Mouse (Mus musculus) cerebellum, adult 18-20 months (tissue): ENCODE measurements at regions not wholly inside any gene's neighbourhood (a gene's known extent, or its start where the extent isn't known, plus 50 kb on each side); places are given as distances from the start of the nearest gene placed in this dataset.

Experiments used
- DNase-seq, 2 experiments: peaks; one replicate each; pipeline ENCODE4 v3.0.0; 2021

DNA sequence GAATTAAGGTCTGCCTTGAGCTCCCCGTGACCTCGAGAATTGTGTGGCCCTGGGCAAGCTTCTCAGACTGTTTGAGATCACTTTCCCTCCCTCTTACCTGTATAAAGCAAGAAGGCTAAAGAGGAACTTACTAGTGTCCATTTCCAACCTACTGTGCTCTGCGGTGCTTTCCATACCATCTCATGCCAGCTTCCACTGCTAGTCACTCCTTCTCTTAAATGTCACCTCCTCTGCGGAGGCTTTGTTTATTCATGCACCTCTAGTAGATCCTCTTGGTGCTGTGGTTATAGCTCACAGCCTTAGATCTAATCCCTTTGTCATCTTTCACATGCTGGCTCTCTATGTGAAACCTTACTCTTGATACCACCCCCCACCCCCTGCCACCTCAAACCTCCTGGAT lies 2310.3 kb upstream of the Lrrc6 start:
- DNase-seq, result no peak

DNA sequence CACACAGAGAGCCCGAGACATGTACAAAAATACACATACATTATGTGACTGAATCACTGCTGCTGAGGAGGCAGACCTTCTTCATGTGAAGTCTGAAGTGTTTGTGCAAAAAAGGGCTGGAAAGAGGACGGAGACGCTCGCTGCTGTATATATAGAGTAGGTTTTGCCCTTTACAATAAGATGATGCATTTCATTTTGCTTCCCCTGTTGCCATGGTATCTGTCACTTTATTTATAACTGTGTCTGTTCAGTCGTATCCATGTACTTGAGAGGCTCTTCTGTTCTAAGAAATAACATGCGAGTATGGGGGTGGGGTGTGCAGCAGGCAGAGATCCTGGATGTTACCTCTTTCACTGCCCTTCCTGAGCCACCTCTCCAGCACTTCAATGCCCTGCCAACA lies 2309.9 kb upstream of the Lrrc6 start:
- DNase-seq, result no peak

DNA sequence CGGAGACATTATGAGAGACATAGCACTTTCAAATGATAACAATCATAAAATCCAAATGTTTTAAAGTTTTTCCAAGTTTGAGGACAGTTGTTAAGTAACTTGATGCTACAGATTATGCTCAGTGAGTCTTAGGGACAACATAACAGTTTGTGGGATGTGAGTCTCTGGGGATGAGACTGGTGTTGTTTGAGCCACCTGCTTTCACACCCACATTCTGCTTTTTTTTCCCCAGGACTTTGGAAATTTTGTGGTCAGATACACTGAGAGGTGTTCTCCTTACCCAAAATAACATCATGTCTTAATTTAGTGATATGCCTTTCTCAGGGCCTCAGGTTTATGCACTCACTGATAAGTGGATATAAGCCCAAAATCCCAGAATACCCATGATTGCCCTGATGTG lies 2307.5 kb upstream of the Lrrc6 start:
- no peak for DNase-seq

DNA sequence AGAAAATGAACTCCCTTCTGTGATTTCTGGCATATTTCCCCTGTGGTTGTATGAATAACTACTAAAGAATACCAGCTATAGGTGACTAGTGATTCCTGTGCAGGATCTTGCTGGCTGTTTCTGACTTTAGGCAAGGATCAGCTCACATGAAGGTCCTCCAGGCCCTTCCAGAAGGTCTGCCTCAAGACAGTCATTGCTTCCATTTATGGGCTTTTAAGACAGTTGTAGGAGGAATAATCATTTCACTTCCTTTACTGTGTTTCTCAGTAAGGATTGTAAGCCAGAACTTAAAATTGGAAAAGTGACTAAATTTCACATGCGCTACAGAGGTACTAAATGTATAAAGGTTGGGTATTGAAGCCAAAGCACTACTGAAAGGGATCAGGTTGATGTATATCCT lies 2303.5 kb upstream of the Lrrc6 start:
- no peak for DNase-seq

DNA sequence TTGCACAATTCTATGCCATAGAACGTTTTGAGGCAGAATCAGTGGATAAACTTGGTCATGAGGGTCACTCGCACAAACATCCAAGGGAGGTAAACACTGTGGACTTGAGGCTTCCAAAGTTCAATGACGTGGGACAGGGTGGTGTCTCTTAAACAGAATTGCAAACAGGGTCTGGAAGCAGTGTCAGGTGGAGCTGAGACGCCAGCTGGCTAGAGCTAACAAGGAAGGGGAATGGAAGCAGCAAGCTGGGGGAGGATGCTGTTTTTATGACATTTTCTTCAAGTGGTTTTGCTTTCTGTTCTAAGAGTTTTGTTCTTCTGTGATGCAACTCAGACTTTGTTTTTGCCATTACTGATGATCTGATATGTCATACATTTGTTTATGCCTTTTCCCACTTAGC lies 2301.1 kb upstream of the Lrrc6 start:
- DNase-seq, result no peak

DNA sequence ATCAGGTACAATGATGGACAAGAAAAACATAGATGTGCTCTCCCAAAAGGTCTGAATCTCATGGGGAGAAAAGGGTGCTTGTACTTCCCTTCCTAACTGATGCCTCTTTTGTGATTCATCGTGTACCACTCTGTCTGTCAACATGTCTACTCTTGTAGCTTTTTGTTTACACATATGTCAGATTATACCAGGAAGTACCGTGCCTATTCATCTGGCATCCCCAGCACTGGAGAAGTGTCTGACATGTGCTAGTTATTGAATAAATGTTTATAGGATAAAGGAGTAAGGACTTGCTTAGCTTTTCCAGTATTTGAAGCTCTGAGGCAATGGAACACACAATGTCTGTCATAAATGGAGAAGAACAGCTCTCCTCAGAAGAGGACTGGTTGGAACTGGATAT lies 2296.7 kb upstream of the Lrrc6 start:
- no peak for DNase-seq

DNA sequence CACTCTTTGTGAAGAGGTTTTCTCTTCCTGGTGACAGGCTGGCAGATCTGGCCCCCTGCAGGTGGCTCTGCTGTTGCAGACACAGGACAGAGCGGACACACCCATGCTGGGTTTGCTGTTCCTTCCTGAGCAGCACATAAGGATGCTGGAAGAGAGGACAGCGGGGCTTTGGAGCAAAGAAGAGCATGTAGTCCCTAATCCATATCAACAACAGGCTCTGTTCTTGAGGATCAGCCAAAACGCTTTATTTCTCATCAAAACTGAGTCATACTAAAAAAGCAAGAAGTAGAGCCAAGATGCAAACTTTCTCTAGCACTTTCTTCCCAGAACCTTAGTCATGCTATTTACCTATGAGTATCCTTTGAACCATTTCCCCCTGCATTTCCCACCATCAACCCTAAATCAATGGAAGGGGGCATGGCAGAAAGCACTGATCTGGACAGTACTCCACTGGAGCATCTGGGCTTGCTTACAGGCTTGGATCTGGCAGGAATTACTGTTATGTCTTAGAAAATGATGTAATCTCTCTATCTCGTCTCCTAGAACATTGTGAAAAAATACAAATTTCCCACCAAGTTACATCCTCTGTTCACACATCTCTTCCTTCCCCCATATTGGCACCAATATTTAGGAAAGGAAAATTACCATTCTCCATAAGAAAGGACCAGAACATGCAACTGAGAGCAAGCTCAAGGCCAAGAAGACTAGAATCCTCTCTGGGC lies 2294.7 kb upstream of the Lrrc6 start:
- no peak for DNase-seq

DNA sequence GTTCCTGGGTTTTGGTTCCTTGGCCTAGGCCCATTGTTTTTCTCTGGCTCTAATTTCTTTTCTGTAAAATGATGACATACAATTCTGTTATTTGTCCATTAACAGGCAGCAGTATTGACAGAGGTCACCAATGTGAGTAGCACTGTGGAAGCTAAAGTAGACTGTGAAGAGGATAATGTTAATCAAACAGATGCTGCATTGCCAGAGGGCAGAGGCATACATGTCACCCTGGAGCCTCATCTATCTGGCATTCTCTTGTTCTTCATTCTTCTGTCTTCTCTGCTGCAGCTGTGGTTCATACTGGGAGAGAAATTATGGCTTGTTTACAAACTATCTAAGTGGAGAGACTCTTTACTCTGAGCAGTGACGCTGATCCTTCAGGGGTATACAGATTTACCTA lies 2259.2 kb upstream of the Lrrc6 start:
- no peak for DNase-seq

DNA sequence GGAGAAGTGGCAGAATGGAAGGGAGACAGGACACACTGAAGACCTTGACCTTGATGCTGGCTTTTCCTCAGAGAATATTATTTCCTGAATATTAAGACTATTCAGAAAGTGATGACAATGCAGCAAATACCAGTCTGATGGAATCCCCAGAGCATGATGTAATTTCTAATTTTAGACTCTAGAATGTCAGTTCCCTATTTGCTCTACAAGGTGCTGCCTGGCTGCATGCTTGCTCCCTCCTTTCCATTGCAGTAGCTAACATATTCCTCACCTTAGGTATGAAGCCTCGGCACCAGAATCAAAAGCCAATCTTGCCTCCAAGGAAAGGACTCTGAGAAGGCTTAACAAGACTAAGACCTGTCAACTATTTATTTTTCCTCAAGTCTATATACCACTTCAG lies 2254.5 kb upstream of the Lrrc6 start:
- no peak for DNase-seq

DNA sequence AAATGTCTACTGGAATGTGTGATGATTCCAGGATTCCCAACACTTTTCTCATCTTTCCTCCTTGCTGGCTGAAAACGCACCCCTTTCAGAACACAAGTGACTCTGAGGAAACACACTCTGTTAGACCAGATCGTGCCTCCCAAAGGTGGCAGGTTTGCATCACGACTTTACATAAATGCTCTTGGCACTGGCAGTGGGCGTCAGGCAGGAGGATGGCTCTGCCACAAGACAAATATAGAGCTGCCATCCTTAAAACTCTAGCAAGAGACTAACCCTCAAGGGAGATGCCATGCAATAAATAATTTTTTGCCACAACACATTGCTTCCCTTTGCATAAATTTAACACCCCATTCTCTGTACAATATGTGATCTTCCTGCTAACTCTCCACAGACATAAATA lies 2254.1 kb upstream of the Lrrc6 start:
- DNase-seq, result no peak

DNA sequence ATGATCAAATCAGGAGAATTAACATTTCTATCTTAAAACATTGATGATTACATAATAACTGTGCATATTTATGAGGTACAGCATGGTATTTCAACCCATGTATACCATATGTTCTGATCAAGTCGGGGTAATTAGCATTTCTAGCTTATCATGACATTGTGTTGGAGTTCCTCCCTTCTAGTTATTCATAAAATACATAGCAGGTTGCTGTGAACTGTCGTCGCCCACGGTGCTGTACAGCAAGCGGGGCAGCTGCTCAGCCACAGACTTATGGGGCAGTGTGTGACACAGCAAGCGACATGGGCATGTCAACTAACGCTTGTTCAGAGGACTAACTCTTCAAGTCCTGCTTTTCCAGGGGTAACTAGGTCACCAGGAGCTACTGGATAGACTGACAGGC lies 2238.6 kb upstream of the Lrrc6 start:
- DNase-seq, result no peak

DNA sequence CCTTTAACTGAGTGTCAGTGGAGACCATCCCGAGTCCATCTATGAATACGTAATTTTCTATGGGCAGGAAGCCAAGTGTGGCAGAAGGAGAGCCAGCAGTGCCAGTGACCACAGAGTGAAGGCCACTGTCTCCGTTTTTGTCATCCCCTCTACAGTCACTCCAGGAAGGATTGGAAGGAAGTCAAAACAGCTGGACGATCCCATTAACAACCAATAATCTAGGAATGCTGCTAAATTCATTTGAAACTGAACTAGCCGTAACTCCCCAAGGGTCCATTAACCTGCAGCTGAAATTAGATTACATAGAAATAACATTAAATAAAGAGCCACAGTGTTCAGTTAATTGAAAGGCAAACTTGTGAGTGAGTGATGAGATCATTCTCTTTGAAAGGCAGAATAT lies 2220.5 kb upstream of the Lrrc6 start:
- DNase-seq, result no peak

DNA sequence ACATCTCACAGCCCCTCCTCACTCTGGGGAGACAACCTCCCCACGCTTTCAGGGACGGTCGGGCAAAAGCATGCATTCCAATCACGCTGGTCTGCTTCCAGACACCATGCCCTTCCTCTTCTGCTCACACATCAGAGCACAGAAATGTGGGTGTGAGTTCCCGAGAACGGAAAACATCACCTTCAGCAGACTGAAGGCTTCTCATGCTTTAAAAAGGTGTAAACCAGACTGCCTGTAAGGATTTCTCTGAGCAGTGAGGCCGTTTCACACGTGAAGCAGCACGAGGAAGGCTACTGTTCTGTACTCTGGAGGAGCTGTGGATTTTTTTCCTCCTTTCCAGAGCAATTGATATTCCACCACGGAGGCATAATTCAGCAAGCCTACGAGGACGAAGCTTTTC lies 2218.8 kb upstream of the Lrrc6 start:
- no peak for DNase-seq

DNA sequence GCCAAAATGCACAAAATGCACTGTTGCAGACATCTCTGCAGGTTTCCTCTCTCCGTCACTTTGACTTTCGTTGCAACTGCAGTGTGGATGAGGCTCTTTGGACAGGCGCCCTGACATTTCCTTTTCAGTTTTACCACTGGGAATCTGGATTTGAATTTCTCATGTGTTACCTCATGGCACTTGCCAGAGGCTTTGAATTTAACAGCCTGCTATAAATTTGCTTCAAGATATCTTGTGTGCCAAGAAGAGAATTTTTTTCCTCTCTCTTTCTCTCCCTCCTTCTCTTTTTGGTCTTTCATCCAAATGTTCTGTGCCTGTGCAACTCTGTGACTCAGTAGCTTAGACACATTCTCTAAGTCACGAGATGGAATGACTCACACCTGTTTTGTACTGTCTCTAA lies 2213.6 kb upstream of the Lrrc6 start:
- no peak for DNase-seq

DNA sequence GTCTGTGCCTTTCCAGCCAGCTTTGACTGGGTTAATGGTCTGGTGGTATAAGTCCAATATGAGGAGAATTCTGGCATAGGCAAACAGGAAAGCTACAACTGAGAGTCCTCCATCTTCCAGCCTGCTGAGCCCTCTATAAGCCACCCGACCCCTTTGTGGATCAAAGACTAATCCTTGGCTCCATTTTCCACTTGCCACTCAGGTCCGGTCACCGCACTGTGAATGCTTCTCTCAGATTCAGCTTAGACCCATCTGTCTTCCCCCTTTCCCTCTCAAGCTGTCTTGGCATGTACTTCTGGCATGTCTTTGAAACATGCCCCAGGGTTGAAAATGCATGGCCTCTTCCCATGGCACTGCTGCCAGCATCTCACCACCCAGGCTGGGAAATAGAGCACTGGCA lies 2206.6 kb upstream of the Lrrc6 start:
- no peak for DNase-seq

DNA sequence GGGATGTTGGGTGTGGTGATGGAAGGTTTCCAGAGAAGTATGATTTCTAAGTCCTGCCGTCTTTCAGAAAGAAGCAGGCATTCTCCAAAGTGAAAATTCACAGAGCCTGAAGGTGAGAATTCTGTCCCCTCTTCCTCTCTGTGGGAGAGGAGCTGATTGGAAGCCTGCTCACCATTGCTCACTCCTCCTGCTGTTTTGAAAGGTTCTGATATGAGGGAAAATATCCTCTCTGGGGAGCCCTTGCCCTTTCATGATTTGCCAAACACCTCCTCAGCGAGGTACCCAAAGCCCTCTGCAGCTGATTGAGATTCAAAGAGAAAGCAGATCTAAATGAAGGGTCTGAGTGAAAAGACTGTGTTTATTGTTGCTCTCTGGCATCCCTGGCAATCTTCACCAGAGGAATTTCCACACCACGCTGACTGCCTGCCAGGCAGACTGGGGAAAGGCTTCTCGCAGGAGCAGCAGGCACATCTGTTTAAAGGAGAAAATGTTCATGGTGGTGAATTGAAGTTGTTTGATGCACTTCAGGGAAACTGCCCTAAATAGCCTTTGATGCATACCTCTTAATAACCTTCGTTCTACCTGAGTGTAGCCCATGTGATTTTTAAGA lies 2194.4 kb upstream of the Lrrc6 start:
- no peak for DNase-seq

DNA sequence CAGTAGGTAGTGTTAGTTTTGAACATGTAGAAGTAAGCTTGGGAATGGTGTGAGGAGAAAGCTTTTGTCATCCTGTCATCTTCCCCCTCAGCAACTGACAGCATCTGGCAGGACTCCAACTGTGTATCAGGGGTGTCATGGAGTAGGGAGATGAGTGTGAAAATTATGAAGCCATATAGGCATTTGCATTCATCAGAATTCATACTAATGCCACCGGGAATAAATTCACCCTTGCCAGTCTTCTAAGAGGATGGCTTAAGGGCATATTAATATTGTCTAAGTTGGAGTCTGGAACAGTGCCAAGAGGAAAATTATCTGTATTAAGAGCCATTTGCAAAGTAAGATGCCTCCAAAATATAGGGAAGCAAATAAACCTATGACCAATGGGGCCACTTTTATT lies 2166.8 kb upstream of the Lrrc6 start:
- no peak for DNase-seq

DNA sequence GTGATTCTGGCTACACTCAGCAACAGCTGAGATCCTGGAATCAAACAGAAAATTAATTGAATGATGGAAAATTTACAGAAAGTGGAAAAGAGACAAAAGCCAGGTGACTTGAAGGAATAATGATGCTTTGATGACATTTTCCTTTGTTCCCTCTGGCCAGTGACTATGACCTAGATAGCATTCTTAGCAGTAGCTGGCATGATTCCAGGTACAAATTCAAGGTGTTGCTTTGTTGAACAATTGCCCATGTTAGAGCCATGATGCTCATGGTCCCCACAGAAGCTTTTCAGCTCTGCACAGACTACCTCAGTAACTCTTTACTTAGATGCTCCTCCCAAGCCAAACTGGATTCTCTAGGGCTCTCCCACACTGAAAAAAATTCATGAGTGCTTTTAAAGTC lies 2164.6 kb upstream of the Lrrc6 start:
- DNase-seq, result peak in 1 of 2 experiments; percentile 11

DNA sequence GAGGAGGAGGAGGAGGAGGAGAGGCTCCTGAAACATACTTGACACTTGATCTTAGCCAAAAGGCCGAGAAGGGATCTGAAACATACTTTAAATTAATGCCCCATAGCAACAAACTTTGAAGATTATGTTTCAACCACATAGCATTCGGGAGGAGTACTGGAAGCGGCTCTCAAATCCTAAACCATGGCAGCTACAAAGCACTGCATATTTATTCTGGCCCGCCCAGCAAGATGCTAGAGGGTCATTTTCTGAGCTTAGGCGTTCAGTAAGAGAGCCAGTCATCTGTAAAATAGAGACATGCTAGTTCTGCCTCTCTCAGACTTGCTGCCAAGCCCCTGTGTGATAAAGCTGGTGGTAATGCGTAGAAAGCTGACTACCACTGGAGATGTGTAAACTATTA lies 2156.0 kb upstream of the Lrrc6 start:
- no peak for DNase-seq

DNA sequence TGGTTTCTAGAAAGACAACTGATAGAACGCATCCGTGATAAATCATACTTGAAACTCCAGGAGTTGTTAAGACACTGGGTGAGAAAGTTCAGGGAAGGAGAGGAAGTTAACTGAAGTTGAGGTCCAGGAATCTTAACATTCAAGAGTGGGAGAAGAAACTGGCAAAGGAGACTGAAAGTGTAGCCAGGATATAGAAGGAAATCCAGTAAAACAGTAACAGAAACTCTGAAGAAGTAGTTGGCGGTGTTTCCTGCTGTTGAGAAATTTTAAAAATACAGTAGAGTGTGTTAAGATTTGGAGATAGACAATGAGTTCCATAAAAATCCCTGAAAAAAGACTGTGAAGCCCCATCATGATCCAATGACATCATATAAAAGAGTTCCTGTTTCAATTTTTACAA lies 2154.3 kb upstream of the Lrrc6 start:
- no peak for DNase-seq

DNA sequence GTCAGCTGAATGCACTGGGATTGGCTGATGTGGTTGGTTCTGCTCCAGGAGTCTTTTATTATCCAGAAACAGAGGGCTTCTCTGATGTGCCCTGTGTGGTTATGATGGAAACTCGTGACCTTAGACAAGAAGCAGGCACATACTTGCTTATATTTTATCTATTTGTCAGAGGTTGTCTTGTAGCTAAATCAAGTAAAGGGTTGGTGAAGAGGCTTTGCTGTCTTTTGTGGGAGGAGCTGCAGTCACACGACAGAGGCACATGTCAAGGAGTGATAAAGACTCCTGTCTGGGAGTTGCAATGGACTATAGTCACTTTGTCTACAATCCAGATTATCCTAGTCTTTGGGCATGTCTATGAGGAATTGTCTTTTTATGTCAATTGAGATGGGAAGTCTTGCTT lies 2149.9 kb upstream of the Lrrc6 start:
- no peak for DNase-seq

DNA sequence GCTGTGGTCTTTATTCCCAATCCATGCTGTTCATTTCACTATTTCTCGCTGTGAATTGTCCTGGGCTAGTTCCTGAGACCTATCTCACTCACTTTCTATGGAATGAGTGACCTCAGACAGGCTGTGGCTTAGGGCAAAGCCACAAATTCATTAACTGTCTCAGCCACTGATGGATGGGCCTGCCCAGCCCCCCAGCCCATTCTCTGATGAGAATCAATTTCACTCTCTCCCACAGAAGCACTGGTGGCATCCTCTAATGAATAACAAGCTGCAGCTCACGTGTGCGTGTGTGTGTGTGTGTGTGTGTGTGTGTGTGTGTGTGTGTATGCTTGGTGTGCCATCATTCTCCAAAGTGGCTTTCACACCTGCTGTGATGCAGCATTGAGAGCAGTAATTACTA lies 2149.3 kb upstream of the Lrrc6 start:
- DNase-seq, result no peak

DNA sequence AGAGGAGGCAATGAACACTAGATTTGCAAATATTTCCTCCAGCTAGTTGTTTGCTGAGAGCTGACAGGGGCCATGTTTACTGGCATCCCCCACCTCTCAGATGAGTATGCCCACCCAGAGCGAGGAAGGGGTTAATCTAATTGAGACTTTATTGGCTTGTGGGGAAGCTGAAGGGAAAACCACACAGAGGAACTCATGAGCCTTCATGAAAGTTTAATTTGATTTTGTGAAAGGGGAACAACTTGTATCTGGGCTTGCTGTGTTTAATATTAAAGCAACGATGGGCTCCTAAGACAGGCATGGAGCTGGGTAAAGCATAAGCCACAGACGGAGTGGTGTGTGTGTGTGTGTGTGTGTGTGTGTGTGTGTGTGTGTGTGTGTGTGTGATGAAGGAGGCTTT lies 2146.2 kb upstream of the Lrrc6 start:
- DNase-seq, result no peak

DNA sequence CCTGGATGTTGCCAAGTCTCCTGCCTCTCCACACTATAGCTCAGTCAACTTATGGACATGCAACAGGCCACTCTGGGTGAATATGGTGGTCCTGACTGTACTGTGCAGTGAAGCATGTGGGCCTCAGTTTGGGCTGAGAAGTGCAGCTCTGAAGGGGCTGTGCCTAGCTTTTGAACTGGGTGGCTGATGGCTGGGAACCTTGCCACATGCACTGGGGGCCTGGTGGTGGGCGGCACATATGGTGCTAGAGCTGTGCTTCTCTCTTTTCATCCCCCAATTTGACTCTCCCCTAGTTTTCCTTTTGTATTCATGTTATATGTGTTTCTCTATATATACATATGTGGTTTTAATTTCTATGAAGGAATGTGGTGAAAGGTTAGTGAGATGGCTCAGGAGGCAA lies 2144.2 kb upstream of the Lrrc6 start:
- DNase-seq, result no peak

DNA sequence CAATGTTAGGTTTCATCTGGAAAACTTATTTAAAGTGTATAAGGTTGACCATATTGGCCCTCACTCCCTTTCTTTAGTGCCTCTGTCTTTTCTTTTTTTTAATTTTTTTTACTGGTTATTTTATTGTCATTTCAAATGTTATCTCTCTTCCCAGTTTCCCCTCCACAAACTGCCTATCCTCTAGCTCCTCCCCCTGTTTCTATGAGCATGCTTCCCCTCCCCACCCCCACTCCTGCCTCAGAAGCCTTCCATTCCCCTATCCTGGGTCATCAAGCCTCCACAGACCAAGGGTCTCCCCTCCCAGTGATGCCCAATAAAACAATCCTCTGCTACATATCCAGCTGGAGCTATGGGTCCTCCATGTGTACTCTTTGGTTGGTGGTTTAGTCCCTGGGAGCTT lies 2134.9 kb upstream of the Lrrc6 start:
- DNase-seq, result no peak
